Comparison of ENCODE assay signal across 9 mouse cellular contexts in the genomic region with DNA sequence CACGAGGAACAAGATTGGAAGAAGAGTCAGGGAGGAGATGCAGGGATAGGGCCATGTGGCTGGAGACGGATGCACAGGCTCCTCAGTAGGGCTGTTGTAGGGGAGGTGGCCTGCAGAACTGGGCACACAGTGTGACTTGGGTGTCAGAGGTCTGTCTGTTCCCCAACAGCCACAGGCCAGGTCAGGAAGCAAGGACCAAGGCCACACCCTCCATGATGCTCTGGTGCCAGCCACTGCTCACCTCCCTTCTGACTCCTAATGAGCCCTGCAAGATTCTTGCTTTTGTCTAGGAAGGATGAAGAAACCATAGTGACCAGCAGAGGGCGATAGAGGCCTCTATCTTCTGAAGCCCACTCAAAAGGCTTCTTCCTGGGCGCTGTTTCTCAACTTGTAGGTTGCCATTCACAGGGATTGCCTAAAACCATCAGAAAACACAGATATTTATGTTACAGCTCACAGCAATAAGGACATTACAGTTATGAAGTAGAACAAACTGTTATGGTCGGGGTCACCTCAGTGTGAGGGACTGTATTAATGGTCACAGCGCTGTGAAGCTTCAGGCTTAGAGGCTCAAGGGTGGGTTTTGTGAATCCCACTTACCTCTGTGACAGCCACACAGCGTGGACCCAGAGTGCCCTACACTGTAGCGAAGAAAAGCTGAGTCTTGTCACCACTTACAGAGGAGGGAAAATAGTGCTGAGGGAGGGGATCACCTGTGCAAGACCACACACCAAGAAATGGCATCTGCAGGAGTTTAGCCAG. TPM values are rescaled to one million over a fixed set of nuclear protein-coding genes. Genes with fewer than 3 reads are reported as not detected.
DNase-seq lines count a peak whose midpoint lies in the region; ATAC-seq and TF ChIP-seq lines count a peak whose summit lies in the region.
"Had no signal": no experiment of that assay in that cellular context is flagged by ENCODE, and none has a peak within 500 bp of the region (broad histone marks: within the 10 kb centered on the region; RNA-seq: fewer than 3 reads in every experiment).

No protein-coding gene starts in this region.

- no peak overlapping the region for H3K9ac ChIP-seq in heart, embryonic 12.5 days

- peak; percentile 63 for TF ChIP-seq CTCF in cortical plate, adult 2 months (IDR thresholded peaks at IDR 0.05; ENCODE audit: extremely low read depth, insufficient read depth, low read length)

- DNase-seq in adrenal gland, adult 18-20 months (ENCODE audit: low spot score in 2 of 2) = peak; percentile 36 to 44
- DNase-seq in adrenal gland, postnatal 25 days = no peak
- peak; percentile 84 for DNase-seq in MN1 (ENCODE audit: low spot score)
- DNase-seq in kidney, postnatal 4 days = peak; percentile 77 to 83
- DNase-seq in lung, postnatal 25 days (ENCODE audit: low spot score) = peak; percentile 61
- DNase-seq in right cerebral cortex, postnatal 14 days = peak; percentile 81

- H3K4me3 ChIP-seq in cortical plate, adult 2 months (ENCODE audit: insufficient read depth, low read length) = no peak overlapping the region
- H3K4me3 ChIP-seq in heart, embryonic 12.5 days = no peak overlapping the region

- H3K27me3 ChIP-seq in heart, embryonic 12.5 days (replicated peaks) = no peaks in the 10 kb centered on the region

- 74% methylated on average over 8 of the region's 8 CpGs for WGBS in heart, embryonic 12.5 days

- H3K4me2 ChIP-seq in heart, embryonic 12.5 days = no peak overlapping the region

- H3K27ac ChIP-seq in cortical plate, adult 2 months (ENCODE audit: insufficient read depth, low read length) = no peak overlapping the region
- no peak overlapping the region for H3K27ac ChIP-seq in heart, embryonic 12.5 days (ENCODE audit: poor library complexity, severe bottlenecking)

- TF ChIP-seq POLR2A in cortical plate, adult 2 months (IDR thresholded peaks at IDR 0.05; ENCODE audit: extremely low read depth, insufficient read depth, low read length) = no peak

- H3K4me1 ChIP-seq in cortical plate, adult 2 months (ENCODE audit: control insufficient read depth, insufficient read depth, low read length) = no peaks in the 10 kb centered on the region; the same call in 1 of the 2 replicates
- H3K4me1 ChIP-seq in heart, embryonic 12.5 days (replicated peaks) = no peaks in the 10 kb centered on the region

- 0 out of 2 replicates have a peak, but pooled peaks have one; percentile 27 for ATAC-seq in heart, embryonic 12.5 days (ENCODE audit: insufficient number of reproducible peaks, low FRiP score)

- no peaks in the 10 kb centered on the region for H3K9me3 ChIP-seq in heart, embryonic 12.5 days (replicated peaks)

- peaks cover 99% of the 10 kb centered on the region for H3K36me3 ChIP-seq in heart, embryonic 12.5 days

RNA-seq across cellular contexts. Expression of gene 4933428G20Rik, which starts 23.6 kb away (rescaled TPM):
- under 1 TPM; 0.19 to 0.20 TPM for total RNA-seq in adrenal gland, adult 18-20 months (2021)
- not detected in 2 replicates for total RNA-seq in adrenal gland, postnatal 25 days (2021)
- polyA plus RNA-seq in cortical plate, adult 2 months (2012; rRNA removed) = 0.06 TPM in 1 of 2 replicates, not detected in the other
- 0.90 and 1.00 TPM in 2 replicates for polyA plus RNA-seq in heart, embryonic 12.5 days (2016; fragmentation: Nextera tagmentation; extraction: Ambion mirVana)
- total RNA-seq: layer of hippocampus, adult 18-20 months had no signal
